Mouse (Mus musculus): ENCODE results near the gene Ppp1r21. TPM values are rescaled to one million over a fixed set of nuclear protein-coding genes. Genes with fewer than 3 reads are reported as not detected.

Ppp1r21 gene
- total RNA-seq, 2 experiments from 2014 or later, result 79.7 to 81.5 TPM

- intact Hi-C loops (cut with DNase I), result no loop called here
- peak in 1 of 2 experiments; percentile 59 for DNase-seq (ENCODE audit: low spot score in 2 of 2)
These were observed 28.4 kb downstream of the Ppp1r21 start for GRCm38 (mm10) chr17:88558168-88558842.

- no peak for DNase-seq (ENCODE audit: low spot score in 2 of 2)
These were observed 33.7 kb downstream of the Ppp1r21 start for GRCm38 (mm10) chr17:88563611-88564010.

GRCm38 (mm10) chr17:88569807-88570540 is 40.1 kb downstream of the Ppp1r21 start:
- intact Hi-C loops (cut with DNase I), result no loop called here
- no peak for DNase-seq (ENCODE audit: low spot score in 2 of 2)

More at GRCm38 (mm10) chr17:88563611-88564010, 33.7 kb downstream of the Ppp1r21 start:
- intact Hi-C loops (cut with DNase I), result no loop called here

- intact Hi-C loops (cut with DNase I), result no loop called here
- no peak for DNase-seq (ENCODE audit: low spot score in 2 of 2)
These were observed 40.9 kb downstream of the Ppp1r21 start for GRCm38 (mm10) chr17:88570784-88571183.

GRCm38 (mm10) chr17:88574811-88575210 is 44.9 kb downstream of the Ppp1r21 start:
- intact Hi-C loops (cut with DNase I), result no loop called here
- no peak for DNase-seq (ENCODE audit: low spot score in 2 of 2)

- intact Hi-C loops (cut with DNase I), result no loop called here
- no peak for DNase-seq (ENCODE audit: low spot score in 2 of 2)
These were observed 48.8 kb downstream of the Ppp1r21 start for GRCm38 (mm10) chr17:88578522-88579242.

DNA sequence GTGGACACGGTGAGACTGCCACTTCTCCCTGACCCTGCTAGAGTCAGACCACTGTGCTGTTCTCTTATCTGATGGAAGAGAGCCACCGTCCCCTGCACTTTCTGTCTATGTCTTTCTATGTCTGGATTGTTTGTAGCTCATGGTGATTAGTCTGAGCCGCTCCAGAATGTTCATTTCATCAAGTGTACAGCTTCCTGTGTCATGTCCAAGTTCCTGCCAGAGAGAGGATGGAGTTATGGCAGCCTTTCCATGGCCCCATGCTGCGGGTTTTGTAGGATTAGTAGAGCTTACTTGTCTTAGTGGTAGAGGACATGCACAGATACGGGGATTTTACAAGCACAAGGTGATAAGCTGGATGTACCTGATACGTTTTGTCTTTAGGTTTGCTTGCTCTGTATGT is 50.6 kb downstream of the Ppp1r21 start:
- DNase-seq (ENCODE audit: low spot score in 2 of 2), result no peak
- intact Hi-C loops (cut with DNase I), result no loop called here

DNA sequence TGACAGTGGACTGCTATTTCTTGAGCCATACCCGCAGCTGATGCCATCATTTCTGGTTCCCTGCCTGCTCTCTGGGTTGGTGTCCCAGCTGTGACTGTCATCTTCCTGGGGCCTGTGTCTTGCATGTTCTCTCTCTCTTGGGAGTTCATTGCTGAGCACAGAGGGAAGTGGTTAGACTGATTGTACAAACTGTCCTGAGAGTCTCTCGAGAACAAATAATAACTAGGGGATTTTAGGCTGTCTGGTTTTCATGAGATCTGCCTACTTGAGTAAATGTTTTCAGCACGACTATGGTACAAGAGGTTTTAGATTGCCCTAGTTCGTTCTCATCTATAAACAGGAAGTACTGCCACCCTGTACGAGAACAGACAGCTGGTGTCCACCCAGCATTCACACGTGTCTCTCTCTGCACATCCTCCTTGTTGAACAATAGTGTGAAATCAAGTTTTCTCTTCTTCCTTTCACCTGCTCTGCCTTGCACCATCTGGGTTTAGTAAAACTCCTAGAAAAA is 51.6 kb downstream of the Ppp1r21 start:
- intact Hi-C loops (cut with DNase I), result no loop called here
- no peak for DNase-seq (ENCODE audit: low spot score in 2 of 2)

GRCm38 (mm10) chr17:88582999-88583398 is 53.1 kb downstream of the Ppp1r21 start:
- no peak for DNase-seq (ENCODE audit: low spot score in 2 of 2)
- intact Hi-C loops (cut with DNase I), result no loop called here

GRCm38 (mm10) chr17:88583411-88583810 is 53.5 kb downstream of the Ppp1r21 start:
- DNase-seq (ENCODE audit: low spot score in 2 of 2), result no peak
- intact Hi-C loops (cut with DNase I), result no loop called here

GRCm38 (mm10) chr17:88587371-88587770 is 57.5 kb downstream of the Ppp1r21 start:
- DNase-seq (ENCODE audit: low spot score in 2 of 2), result no peak
- intact Hi-C loops (cut with DNase I), result no loop called here

- DNase-seq (ENCODE audit: low spot score in 2 of 2), result no peak
- intact Hi-C loops (cut with DNase I), result no loop called here
These were observed 58.3 kb downstream of the Ppp1r21 start for GRCm38 (mm10) chr17:88588228-88588627.

GRCm38 (mm10) chr17:88590251-88590650 is 60.3 kb downstream of the Ppp1r21 start:
- no peak for DNase-seq (ENCODE audit: low spot score in 2 of 2)
- intact Hi-C loops (cut with DNase I), result no loop called here

GRCm38 (mm10) chr17:88595071-88595470 is 65.2 kb downstream of the Ppp1r21 start:
- DNase-seq (ENCODE audit: low spot score in 2 of 2), result no peak
- intact Hi-C loops (cut with DNase I), result loop anchor here (5.0 kb wide), 1 partner anchor 37 kb away; no protein-coding TSS in a partner anchor

GRCm38 (mm10) chr17:88596068-88596467 is 66.2 kb downstream of the Ppp1r21 start:
- no peak for DNase-seq (ENCODE audit: low spot score in 2 of 2)
- intact Hi-C loops (cut with DNase I), result loop anchor here (5.0 kb wide), 1 partner anchor 36 kb away; no protein-coding TSS in a partner anchor

GRCm38 (mm10) chr17:88596544-88597221 is 66.8 kb downstream of the Ppp1r21 start:
- DNase-seq (ENCODE audit: low spot score in 2 of 2), result no peak
- intact Hi-C loops (cut with DNase I), result loop anchor here (5.0 kb wide), 1 partner anchor 36 kb away; no protein-coding TSS in a partner anchor

- intact Hi-C loops (cut with DNase I), result loop anchor here (5.0 kb wide), 1 partner anchor 35 kb away; no protein-coding TSS in a partner anchor
- peak; percentile 75 to 81 for DNase-seq (ENCODE audit: low spot score in 2 of 2)
These were observed 67.5 kb downstream of the Ppp1r21 start, which contains the start of gene Ston1 for GRCm38 (mm10) chr17:88597222-88598055. Ston1 (plus strand) TSS chr17:88597684.

DNA sequence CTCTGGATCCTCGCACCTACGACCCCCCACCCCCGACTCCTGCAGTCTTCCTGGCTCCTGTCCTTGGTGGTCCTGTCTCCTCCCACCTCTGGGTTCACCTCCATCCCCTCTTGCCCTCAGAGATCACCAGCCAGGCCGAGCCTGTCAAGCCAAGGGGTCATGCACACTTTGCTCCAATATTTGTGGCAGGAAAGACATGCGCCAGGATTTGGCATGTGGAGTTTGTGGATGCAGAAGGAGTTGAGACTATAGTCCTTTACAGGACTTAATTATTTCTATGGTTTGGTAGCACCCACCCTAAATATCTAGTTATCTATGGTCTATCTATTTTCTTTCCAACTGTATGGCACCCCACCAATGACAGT is 68.1 kb downstream of the Ppp1r21 start:
- DNase-seq (ENCODE audit: low spot score in 2 of 2), result no peak
- intact Hi-C loops (cut with DNase I), result loop anchor here (5.0 kb wide), 1 partner anchor 34 kb away; no protein-coding TSS in a partner anchor

All from left cerebral cortex, postnatal 36 days (tissue).